Mouse (Mus musculus) kidney, postnatal 36 days (tissue): ENCODE results near the gene Grifin.

Source experiments
- DNase-seq, 2 experiments: peaks; one replicate each; pipeline ENCODE4 v3.0.0; 2021 to 2022; ENCODE audit warnings: mixed read lengths in 2 of 2

Grifin gene

GRCm38 (mm10) chr5:140546332-140546731, 18.5 kb downstream of the Grifin start:
- DNase-seq: no peak

DNA sequence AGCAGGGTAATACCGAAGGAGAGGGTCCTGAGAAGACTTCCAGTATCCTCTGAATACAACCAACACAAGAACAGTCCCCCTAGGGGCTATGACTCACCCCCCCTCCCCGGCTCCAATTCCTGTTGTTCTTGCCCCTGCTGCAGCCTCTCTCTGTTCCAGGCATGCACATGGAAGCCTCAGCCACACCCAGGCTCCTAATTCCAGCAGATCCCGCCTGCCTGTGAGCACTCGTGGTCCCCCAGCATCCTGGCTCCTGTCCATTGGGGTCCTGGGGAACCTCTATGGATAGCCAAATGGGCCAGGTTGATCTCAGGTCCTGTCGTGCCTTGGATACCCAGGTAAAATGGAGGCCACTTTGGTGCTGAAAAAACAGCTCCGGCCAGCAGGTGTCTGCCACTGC, 19.2 kb downstream of the Grifin start:
- no peak for DNase-seq

GRCm38 (mm10) chr5:140542811-140543575, 21.9 kb downstream of the Grifin start:
- DNase-seq: peak; percentile 25 to 29

DNA sequence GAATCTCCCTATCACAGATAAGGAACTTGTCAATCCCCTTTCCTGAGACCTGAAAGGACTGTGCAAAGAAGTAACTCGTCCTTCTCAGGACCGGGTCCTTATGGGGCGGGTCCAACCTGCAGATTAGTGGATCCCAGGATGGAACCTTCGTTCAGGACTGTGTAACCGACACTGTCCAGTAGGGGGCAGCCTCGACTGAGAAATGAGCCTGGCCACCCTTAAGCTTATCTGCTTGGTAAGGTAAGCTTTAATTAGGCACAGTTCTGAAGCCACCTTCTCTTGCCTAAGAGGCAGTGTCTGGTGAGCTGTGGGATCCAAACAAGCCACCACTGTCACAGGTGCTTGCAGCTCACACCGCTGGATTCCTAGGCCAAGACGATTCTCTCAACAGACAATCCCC, 24.8 kb downstream of the Grifin start:
- peak; percentile 65 to 90 for DNase-seq

DNA sequence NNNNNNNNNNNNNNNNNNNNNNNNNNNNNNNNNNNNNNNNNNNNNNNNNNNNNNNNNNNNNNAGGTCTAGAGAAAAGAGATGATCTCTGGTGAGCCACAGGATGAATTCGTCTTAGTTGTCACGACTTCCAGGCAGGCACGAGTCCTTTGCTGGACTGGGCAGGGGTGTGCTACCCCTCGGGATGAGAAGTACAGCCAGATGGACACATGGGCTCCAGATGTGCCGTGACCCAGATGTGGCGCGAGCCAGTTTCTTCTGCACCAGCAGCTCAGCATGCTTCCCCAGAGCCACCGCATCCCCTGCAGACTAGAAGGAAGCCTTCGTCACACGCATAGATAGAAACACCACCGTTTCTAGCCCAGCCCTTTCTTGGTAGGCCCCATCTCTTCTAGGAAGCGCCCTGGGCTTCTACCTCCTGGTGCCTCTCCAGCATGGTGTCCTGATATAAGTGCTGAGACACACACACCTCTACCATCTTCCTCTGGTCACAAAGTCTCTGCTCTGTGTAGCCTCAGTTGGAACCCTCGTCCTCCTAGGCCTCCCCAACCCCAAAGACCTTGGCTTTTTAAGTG, 26.7 kb downstream of the Grifin start:
- DNase-seq: no peak

DNA sequence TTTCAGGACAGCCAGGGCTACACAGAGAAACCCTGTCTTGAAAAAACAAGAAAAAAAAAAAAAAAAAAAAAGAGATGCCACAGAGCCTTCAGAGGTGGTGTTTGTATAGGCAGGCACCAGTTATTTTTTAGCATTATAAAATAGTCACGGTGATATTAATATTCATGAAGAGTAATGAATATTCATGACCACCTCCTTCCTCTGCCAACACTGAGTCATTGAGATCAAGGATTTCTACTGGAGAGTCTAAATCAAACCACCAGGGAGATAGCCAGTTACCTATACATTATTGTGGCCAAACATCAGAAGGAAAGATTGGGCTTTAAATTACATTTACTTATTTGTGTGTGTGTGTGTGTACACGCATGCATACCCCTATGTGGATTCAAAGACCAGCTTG, 38.1 kb downstream of the Grifin start:
- DNase-seq: no peak

GRCm38 (mm10) chr5:140521196-140521595, 43.7 kb downstream of the Grifin start:
- no peak for DNase-seq

GRCm38 (mm10) chr5:140517921-140518230, 47.0 kb downstream of the Grifin start:
- DNase-seq: no peak

DNA sequence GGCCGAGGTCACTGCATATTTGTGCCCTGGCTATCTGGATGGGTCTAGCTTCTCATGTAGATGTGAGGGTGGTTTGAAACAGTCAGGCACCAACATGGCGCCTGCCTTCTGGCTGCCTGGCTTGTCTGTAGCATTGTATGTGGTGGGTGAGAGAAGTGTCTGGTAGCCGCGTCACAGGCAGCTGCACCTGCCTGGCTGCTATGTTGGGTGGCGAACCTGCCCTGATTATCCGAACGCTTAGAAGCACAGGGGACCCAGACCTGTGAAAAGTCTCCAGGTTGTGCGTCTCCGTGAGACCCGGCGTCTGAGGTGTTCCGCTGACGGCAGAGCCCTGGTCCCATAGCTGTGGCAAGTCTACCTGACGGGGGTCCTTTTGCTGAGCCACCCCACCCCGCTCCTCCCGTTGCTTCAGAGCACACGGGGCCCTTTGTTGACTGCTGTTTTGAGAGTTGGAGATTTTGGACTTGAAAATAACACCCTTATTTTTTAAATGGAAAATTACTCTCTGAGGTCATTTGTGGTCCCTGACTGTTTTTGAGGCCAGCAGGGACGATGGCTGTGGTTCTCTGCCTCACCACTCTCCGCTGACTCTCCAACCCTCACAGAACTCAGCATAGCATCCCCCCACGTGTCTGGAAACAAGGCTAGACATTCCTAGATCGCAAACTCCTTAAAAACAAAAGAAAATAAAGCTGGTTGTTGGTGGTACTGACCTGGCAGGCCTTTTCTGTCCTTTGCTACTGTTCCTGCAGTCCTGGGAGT, 47.5 kb downstream of the Grifin start:
- no peak for DNase-seq

DNA sequence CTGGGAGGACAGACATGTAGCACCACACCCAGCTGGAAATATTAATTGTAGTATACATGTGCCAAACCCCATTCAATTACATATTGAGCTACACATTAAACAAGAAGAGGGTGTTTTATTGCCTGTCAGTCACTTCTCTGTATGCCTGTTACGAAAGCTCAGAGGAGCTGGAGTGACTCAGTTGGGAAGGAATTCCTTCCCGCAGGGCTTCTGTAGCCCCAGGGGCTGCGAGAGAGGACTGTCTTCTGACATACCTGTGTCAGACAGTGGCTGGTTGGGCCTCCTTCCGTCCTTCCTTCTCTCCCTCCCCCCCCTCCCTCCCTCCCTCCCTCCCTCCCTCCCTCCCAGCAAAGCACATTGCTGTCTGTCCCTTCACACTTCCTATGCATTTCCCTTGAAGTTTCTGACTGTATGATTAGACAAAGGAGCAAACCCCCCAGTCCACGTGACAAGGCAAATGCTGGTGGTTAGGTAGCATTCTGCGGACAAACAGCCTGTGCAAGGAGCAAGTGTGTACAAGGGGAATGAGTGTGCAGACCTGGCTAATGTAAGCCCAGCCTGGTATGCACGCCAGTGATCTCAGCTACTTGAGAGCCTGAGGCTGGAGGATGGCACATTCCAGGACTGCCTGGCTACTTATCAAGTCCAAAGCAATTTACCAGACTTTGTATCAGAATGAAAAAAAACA, 49.9 kb downstream of the Grifin start:
- no peak for DNase-seq

DNA sequence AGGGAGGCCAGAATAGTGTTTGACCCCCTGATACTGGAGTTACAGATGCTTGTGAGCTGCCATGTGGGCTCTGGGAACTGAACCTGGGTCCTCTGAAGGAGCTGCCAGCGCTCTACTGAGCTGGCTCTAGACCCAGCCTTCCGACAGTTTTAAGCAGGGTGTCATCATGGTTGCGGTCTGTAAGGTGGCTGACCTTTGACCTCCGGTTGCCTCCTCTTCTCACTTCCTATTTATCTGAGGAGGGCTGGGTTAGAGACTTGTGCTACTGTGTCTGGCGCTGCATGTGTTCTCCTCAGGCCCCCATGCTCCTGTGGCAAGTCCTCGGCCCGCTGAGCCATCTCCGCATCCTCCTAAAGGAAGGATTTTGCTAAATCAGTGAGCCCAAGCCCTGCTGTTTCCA, 51.0 kb downstream of the Grifin start:
- DNase-seq: no peak
